Mouse (Mus musculus) midbrain, embryonic 12.5 days (tissue): ENCODE data around the gene Abhd6. TPM values are rescaled to one million over a fixed set of nuclear protein-coding genes. Genes with fewer than 3 reads are reported as not detected.

ENCODE experiments used
- ATAC-seq: fragments of 200-750 bp; cut with Nextera tagmentation; 2 replicates; pipeline ENCODE4 v1.8.0; 2017; ENCODE audit warnings: low read depth, moderate TSS enrichment, moderate library complexity; ENCODE audit not compliant: low FRiP score
- H3K27ac ChIP-seq: fragments of 300-500 bp; sonication (generic); replicated peaks from 2 replicates; pipeline ENCODE4 v1.5.1; 2016; ENCODE audit warnings: mild to moderate bottlenecking
- H3K27me3 ChIP-seq: fragments of 300-500 bp; sonication (generic); 2 replicates; pipeline ENCODE4 v1.6.1; 2016; ENCODE audit warnings: mild to moderate bottlenecking
- H3K36me3 ChIP-seq: fragments of 300-500 bp; sonication (generic); 2 replicates; pipeline ENCODE4 v1.6.1; 2016
- H3K4me1 ChIP-seq: fragments of 300-500 bp; sonication (generic); 2 replicates; pipeline ENCODE4 v1.6.1; 2016
- H3K4me2 ChIP-seq: fragments of 300-500 bp; sonication (generic); replicated peaks from 2 replicates; pipeline ENCODE4 v1.6.1; 2016; ENCODE audit warnings: mild to moderate bottlenecking, moderate library complexity
- H3K4me3 ChIP-seq: fragments of 300-500 bp; sonication (generic); 2 replicates; pipeline ENCODE4 v1.5.1; 2016; ENCODE audit warnings: mild to moderate bottlenecking
- H3K9ac ChIP-seq: fragments of 300-500 bp; sonication (generic); replicated peaks from 2 replicates; pipeline ENCODE4 v1.6.1; 2016; ENCODE audit warnings: mild to moderate bottlenecking, moderate library complexity
- H3K9me3 ChIP-seq: fragments of 300-500 bp; sonication (generic); 2 replicates; pipeline ENCODE4 v1.6.1; 2016; ENCODE audit warnings: mild to moderate bottlenecking
- WGBS: fragments of 180-500 bp; shearing (Covaris S2); methylation state at CpG from one replicate; pipeline ENCODE4 v1.1.7; 2016; 5-methylcytosine and 5-hydroxymethylcytosine counted together
- polyA plus RNA-seq: library from polyadenylated mRNA; unstranded; fragments of >200 nt; fragmentation: Nextera tagmentation; extraction: Ambion mirVana; gene quantifications from 2 replicates; pipeline ENCODE4 v1.2.1, GENCODE M21; 2016

The Abhd6 gene
- polyA plus RNA-seq, 1 experiment from 2014 or later, result 17.1 TPM

- ATAC-seq, result no peak
- no peak overlapping the region for H3K27ac ChIP-seq
- no peaks in the 10 kb centered on the region for H3K36me3 ChIP-seq
- H3K27me3 ChIP-seq, result no peaks in the 10 kb centered on the region
- 90% methylated on average over 1 of the region's 1 CpGs for WGBS
- no peak overlapping the region for H3K4me3 ChIP-seq
- no peak overlapping the region for H3K9ac ChIP-seq
- no peaks in the 10 kb centered on the region for H3K4me1 ChIP-seq
- no peak overlapping the region for H3K4me2 ChIP-seq
- no peaks in the 10 kb centered on the region for H3K9me3 ChIP-seq
Measured at GRCm38 (mm10) chr14:8016951-8017350, 14.2 kb downstream of the Abhd6 start.

DNA sequence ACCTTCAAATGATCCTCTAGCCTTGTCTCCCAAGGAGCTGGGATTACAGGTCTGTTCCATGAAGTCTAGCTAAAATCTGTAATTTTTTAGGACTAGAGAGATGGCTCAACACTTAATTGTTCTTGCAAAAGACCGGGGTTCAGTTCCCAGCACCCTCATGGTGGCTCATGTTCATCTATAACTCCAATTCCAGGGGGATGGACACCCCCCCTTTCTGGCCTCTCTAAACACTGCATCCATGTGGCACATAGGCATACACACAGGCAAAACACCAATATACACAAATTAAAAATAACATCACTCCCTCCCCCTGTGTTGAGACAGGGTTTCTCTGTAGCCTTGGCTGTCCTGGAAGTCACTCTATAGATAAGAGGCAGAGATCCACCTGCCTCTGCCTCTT is 17.3 kb downstream of the Abhd6 start:
- 97% methylated on average over 1 of the region's 1 CpGs for WGBS
- H3K27me3 ChIP-seq, result no peaks in the 10 kb centered on the region
- H3K9ac ChIP-seq, result no peak overlapping the region
- no peaks in the 10 kb centered on the region for H3K9me3 ChIP-seq
- H3K4me2 ChIP-seq, result no peak overlapping the region
- ATAC-seq, result no peak
- H3K36me3 ChIP-seq, result no peaks in the 10 kb centered on the region
- H3K4me1 ChIP-seq, result no peaks in the 10 kb centered on the region
- H3K4me3 ChIP-seq, result no peak overlapping the region
- H3K27ac ChIP-seq, result no peak overlapping the region

- Histone ChIP-seq H3K4me3 (no peak overlapping the region), H3K9ac (no peak overlapping the region), H3K4me1 (no peaks in the 10 kb centered on the region), H3K36me3 (no peaks in the 10 kb centered on the region), H3K27me3 (no peaks in the 10 kb centered on the region), H3K9me3 (no peaks in the 10 kb centered on the region), H3K27ac (no peak overlapping the region), H3K4me2 (no peak overlapping the region)
- 89% methylated on average over 7 of the region's 7 CpGs for WGBS
- no peak for ATAC-seq
Measured at GRCm38 (mm10) chr14:8020546-8020945, 17.8 kb downstream of the Abhd6 start.

- Histone ChIP-seq H3K9ac (no peak overlapping the region), H3K36me3 (no peaks in the 10 kb centered on the region), H3K4me3 (no peak overlapping the region), H3K27me3 (no peaks in the 10 kb centered on the region), H3K4me2 (no peak overlapping the region), H3K9me3 (no peaks in the 10 kb centered on the region), H3K4me1 (no peaks in the 10 kb centered on the region), H3K27ac (no peak overlapping the region)
- whole genome bisulfite sequencing, result 61% methylated on average over 6 of the region's 6 CpGs
- no peak for ATAC-seq
Measured at GRCm38 (mm10) chr14:8024469-8024868, 21.8 kb downstream of the Abhd6 start.

GRCm38 (mm10) chr14:8024936-8025335 is 22.2 kb downstream of the Abhd6 start:
- no peaks in the 10 kb centered on the region for H3K36me3 ChIP-seq
- no peaks in the 10 kb centered on the region for H3K27me3 ChIP-seq
- no peak overlapping the region for H3K4me2 ChIP-seq
- no peak overlapping the region for H3K4me3 ChIP-seq
- no peak for ATAC-seq
- H3K27ac ChIP-seq, result no peak overlapping the region
- no peak overlapping the region for H3K9ac ChIP-seq
- no peaks in the 10 kb centered on the region for H3K4me1 ChIP-seq
- WGBS, result 89% methylated on average over 10 of the region's 10 CpGs
- no peaks in the 10 kb centered on the region for H3K9me3 ChIP-seq

- ATAC-seq, result no peak
- H3K9me3 ChIP-seq, result no peaks in the 10 kb centered on the region
- WGBS, result 83% methylated on average over 10 of the region's 10 CpGs
Measured at GRCm38 (mm10) chr14:8026769-8027531, 24.2 kb downstream of the Abhd6 start.

GRCm38 (mm10) chr14:8028086-8028485 is 25.4 kb downstream of the Abhd6 start:
- Histone ChIP-seq H3K9me3 (no peaks in the 10 kb centered on the region), H3K4me3 (no peak overlapping the region), H3K36me3 (no peaks in the 10 kb centered on the region), H3K27ac (no peak overlapping the region), H3K4me2 (no peak overlapping the region), H3K9ac (no peak overlapping the region), H3K27me3 (no peaks in the 10 kb centered on the region), H3K4me1 (peaks cover 7% of the 10 kb centered on the region; the same call in 1 of the 2 replicates)
- no peak for ATAC-seq
- 90% methylated on average over 5 of the region's 5 CpGs for WGBS

More at GRCm38 (mm10) chr14:8026769-8027531, 24.2 kb downstream of the Abhd6 start:
- H3K4me2 ChIP-seq, result no peak overlapping the region
- H3K4me3 ChIP-seq, result no peak overlapping the region
- no peak overlapping the region for H3K9ac ChIP-seq
- H3K27ac ChIP-seq, result no peak overlapping the region
- no peaks in the 10 kb centered on the region for H3K36me3 ChIP-seq
- H3K4me1 ChIP-seq, result peaks cover 2% of the 10 kb centered on the region; the same call in 1 of the 2 replicates
- no peaks in the 10 kb centered on the region for H3K27me3 ChIP-seq

DNA sequence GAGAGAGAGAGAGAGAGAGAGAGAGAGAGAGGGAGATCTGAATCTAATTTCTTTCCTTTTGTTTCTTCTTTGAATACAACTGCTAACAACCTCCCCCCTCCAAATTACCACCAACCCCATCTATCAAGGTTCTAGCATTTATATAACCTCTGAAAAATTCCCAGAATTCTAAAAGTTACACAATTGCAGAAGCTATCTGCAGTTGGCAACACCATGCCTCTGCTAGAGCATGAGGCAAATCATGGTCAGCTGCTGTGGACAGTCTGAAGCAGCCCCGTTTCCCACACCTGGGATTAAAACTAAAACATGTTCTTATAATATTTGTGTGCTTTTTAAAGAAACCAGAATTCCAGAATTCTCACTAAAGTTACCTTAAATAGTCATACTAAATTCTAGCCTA is 27.1 kb downstream of the Abhd6 start:
- H3K27me3 ChIP-seq, result no peaks in the 10 kb centered on the region
- H3K27ac ChIP-seq, result no peak overlapping the region
- no peaks in the 10 kb centered on the region for H3K36me3 ChIP-seq
- WGBS, result 93% methylated on average over 1 of the region's 1 CpGs
- H3K4me2 ChIP-seq, result no peak overlapping the region
- no peak overlapping the region for H3K9ac ChIP-seq
- peaks cover 7% of the 10 kb centered on the region; the same call in 1 of the 2 replicates for H3K4me1 ChIP-seq
- H3K4me3 ChIP-seq, result no peak overlapping the region
- no peak for ATAC-seq
- no peaks in the 10 kb centered on the region for H3K9me3 ChIP-seq

- H3K9me3 ChIP-seq, result no peaks in the 10 kb centered on the region
- ATAC-seq, result no peak
- no peak overlapping the region for H3K4me2 ChIP-seq
- WGBS, result 59% methylated on average over 4 of the region's 4 CpGs
- no peak overlapping the region for H3K4me3 ChIP-seq
- no peaks in the 10 kb centered on the region for H3K27me3 ChIP-seq
- H3K4me1 ChIP-seq, result peaks cover 7% of the 10 kb centered on the region; the same call in 1 of the 2 replicates
- H3K27ac ChIP-seq, result no peak overlapping the region
- H3K9ac ChIP-seq, result no peak overlapping the region
- H3K36me3 ChIP-seq, result no peaks in the 10 kb centered on the region
Measured at GRCm38 (mm10) chr14:8030535-8030934, 27.8 kb downstream of the Abhd6 start.

DNA sequence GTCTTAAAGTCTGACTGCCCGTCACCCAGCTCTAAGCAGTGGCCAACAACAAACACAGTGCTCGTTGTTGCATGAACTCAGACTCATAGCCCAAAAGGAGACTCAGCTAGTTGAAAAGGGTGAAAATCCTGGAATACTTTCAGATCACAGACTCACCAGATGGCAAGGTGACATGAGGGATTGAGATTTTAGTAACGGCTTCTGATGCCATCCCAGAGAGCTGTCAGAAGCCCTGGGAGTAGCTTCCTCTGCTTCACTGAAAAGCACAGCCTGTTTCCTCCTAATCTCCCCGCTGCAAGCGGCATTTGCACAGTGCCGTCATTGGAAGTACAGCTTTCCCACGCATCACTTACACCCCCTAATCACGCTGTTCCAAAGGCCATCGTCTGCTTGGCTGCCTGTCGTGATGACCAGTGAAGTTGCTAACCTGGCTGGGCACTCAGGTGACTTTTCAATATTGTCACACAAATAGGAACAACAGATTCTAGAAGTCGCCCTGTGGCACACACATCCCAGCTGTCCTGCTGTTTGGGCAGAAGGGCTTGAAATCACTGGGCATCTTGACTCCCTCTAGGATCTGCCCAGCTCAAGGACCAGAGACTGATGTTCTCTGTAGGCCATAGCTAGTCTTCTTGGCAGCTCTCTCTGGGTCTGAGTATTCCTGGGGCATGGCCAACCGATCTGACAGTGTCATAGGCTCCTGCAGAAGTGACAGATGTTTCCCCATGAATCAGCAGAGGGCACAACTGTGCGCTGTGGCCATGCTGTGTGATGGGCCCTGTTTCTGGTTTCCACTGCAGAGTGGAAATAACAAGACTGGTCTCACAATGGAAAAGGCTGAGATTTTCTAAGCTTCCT is 29.6 kb downstream of the Abhd6 start:
- H3K9ac ChIP-seq, result no peak overlapping the region
- no peaks in the 10 kb centered on the region for H3K27me3 ChIP-seq
- H3K4me1 ChIP-seq, result peaks cover 7% of the 10 kb centered on the region; the same call in 1 of the 2 replicates
- no peaks in the 10 kb centered on the region for H3K9me3 ChIP-seq
- H3K27ac ChIP-seq, result no peak overlapping the region
- no peak overlapping the region for H3K4me2 ChIP-seq
- no peaks in the 10 kb centered on the region for H3K36me3 ChIP-seq
- no peak for ATAC-seq
- H3K4me3 ChIP-seq, result no peak overlapping the region
- WGBS, result 43% methylated on average over 13 of the region's 13 CpGs

GRCm38 (mm10) chr14:8034561-8034960 is 31.9 kb downstream of the Abhd6 start:
- 68% methylated on average over 5 of the region's 5 CpGs for WGBS
- no peaks in the 10 kb centered on the region for H3K27me3 ChIP-seq
- H3K36me3 ChIP-seq, result no peaks in the 10 kb centered on the region
- no peak for ATAC-seq
- no peak overlapping the region for H3K4me3 ChIP-seq
- H3K27ac ChIP-seq, result no peak overlapping the region
- no peak overlapping the region for H3K4me2 ChIP-seq
- H3K4me1 ChIP-seq, result peaks cover 7% of the 10 kb centered on the region; the same call in 1 of the 2 replicates
- H3K9me3 ChIP-seq, result no peaks in the 10 kb centered on the region
- no peak overlapping the region for H3K9ac ChIP-seq

GRCm38 (mm10) chr14:8035951-8036350 is 33.2 kb downstream of the Abhd6 start:
- no peak overlapping the region for H3K4me3 ChIP-seq
- 89% methylated on average over 6 of the region's 6 CpGs for WGBS
- H3K36me3 ChIP-seq, result no peaks in the 10 kb centered on the region
- H3K4me1 ChIP-seq, result peaks cover 7% of the 10 kb centered on the region; the same call in 1 of the 2 replicates
- H3K27ac ChIP-seq, result no peak overlapping the region
- no peak overlapping the region for H3K9ac ChIP-seq
- no peak overlapping the region for H3K4me2 ChIP-seq
- H3K27me3 ChIP-seq, result no peaks in the 10 kb centered on the region
- ATAC-seq, result no peak
- H3K9me3 ChIP-seq, result no peaks in the 10 kb centered on the region
